11 mouse cellular contexts compared by ENCODE assay signal in genomic region chr12:26809670-26810069, GRCm38 (mm10).
DNase-seq lines count a peak whose midpoint lies in the region; ATAC-seq and TF ChIP-seq lines count a peak whose summit lies in the region.
"Had no signal": no experiment of that assay in that cellular context is flagged by ENCODE, and none has a peak within 500 bp of the region (broad histone marks: within the 10 kb centered on the region; RNA-seq: fewer than 3 reads in every experiment).

No protein-coding gene starts in this region.

- H3K4me3 ChIP-seq in hindbrain, embryonic 10.5 days = no peak overlapping the region
- H3K4me3 ChIP-seq in hindbrain, embryonic 13.5 days = no peak overlapping the region
- H3K4me3 ChIP-seq in midbrain, embryonic 14.5 days (replicated peaks; ENCODE audit: low read depth, low read length) = no peak overlapping the region
- no peak overlapping the region for H3K4me3 ChIP-seq in midbrain, embryonic 13.5 days (replicated peaks)
- no peak overlapping the region for H3K4me3 ChIP-seq in stomach, postnatal 0 days (ENCODE audit: low read depth, low read length)
- H3K4me3 ChIP-seq in heart, embryonic 10.5 days = no peak overlapping the region

- no peak overlapping the region for H3K9ac ChIP-seq in hindbrain, embryonic 13.5 days
- H3K9ac ChIP-seq in midbrain, embryonic 14.5 days (replicated peaks; ENCODE audit: low read length) = no peak overlapping the region
- H3K9ac ChIP-seq in midbrain, embryonic 13.5 days (replicated peaks) = no peak overlapping the region; the same call in 1 of the 2 replicates
- H3K9ac ChIP-seq in stomach, postnatal 0 days (ENCODE audit: low read length) = no peak overlapping the region

- no peak overlapping the region for H3K4me2 ChIP-seq in hindbrain, embryonic 13.5 days
- H3K4me2 ChIP-seq in midbrain, embryonic 14.5 days (ENCODE audit: low read length) = no peak overlapping the region
- H3K4me2 ChIP-seq in midbrain, embryonic 13.5 days (replicated peaks) = no peak overlapping the region
- H3K4me2 ChIP-seq in stomach, postnatal 0 days (replicated peaks; ENCODE audit: low read depth) = no peak overlapping the region

- ATAC-seq in hindbrain, embryonic 13.5 days (ENCODE audit: low FRiP score) = no peak
- ATAC-seq in midbrain, embryonic 14.5 days (ENCODE audit: low FRiP score, low TSS enrichment) = no peak
- ATAC-seq in midbrain, embryonic 13.5 days = no peak
- no peak for ATAC-seq in stomach, postnatal 0 days (ENCODE audit: low FRiP score, low TSS enrichment)
- ATAC-seq: forebrain, embryonic 14.5 days had no signal

- no peaks in the 10 kb centered on the region for H3K27me3 ChIP-seq in hindbrain, embryonic 10.5 days (ENCODE audit: insufficient read depth, poor library complexity, severe bottlenecking)
- H3K27me3 ChIP-seq in hindbrain, embryonic 13.5 days = no peaks in the 10 kb centered on the region
- no peaks in the 10 kb centered on the region for H3K27me3 ChIP-seq in midbrain, embryonic 14.5 days (ENCODE audit: control insufficient read depth, insufficient read depth, low read length)
- no peaks in the 10 kb centered on the region for H3K27me3 ChIP-seq in midbrain, embryonic 13.5 days
- H3K27me3 ChIP-seq in stomach, postnatal 0 days (ENCODE audit: control insufficient read depth, insufficient read depth, low read length) = no peaks in the 10 kb centered on the region
- H3K27me3 ChIP-seq in heart, embryonic 10.5 days (ENCODE audit: insufficient read depth, poor library complexity, severe bottlenecking) = no peaks in the 10 kb centered on the region

- peaks cover 15% of the 10 kb centered on the region; the same call in 1 of the 2 replicates for H3K4me1 ChIP-seq in hindbrain, embryonic 10.5 days (replicated peaks)
- H3K4me1 ChIP-seq in hindbrain, embryonic 13.5 days (replicated peaks) = 0 out of 2 replicates have a peak, but pooled peaks cover 4% of the 10 kb centered on the region
- peaks cover 5% of the 10 kb centered on the region; the same call in 1 of the 2 replicates for H3K4me1 ChIP-seq in midbrain, embryonic 14.5 days (ENCODE audit: control insufficient read depth, insufficient read depth, low read length)
- H3K4me1 ChIP-seq in midbrain, embryonic 13.5 days (replicated peaks) = peaks cover 12% of the 10 kb centered on the region
- no peaks in the 10 kb centered on the region for H3K4me1 ChIP-seq in stomach, postnatal 0 days (replicated peaks; ENCODE audit: control insufficient read depth, insufficient read depth)
- peaks cover 7% of the 10 kb centered on the region for H3K4me1 ChIP-seq in heart, embryonic 10.5 days

- H3K27ac ChIP-seq in hindbrain, embryonic 10.5 days = peak overlapping the region; percentile 71
- H3K27ac ChIP-seq in hindbrain, embryonic 13.5 days = no peak overlapping the region
- H3K27ac ChIP-seq in midbrain, embryonic 14.5 days (replicated peaks; ENCODE audit: low read depth, low read length) = no peak overlapping the region
- H3K27ac ChIP-seq in midbrain, embryonic 13.5 days = no peak overlapping the region; the same call in 1 of the 2 replicates
- no peak overlapping the region for H3K27ac ChIP-seq in stomach, postnatal 0 days (replicated peaks)
- H3K27ac ChIP-seq in heart, embryonic 10.5 days = no peak overlapping the region

- 0 out of 2 replicates have a peak, but pooled peaks have one; percentile 4 for TF ChIP-seq CTCF in stomach, postnatal 0 days (IDR thresholded peaks at IDR 0.05; ENCODE audit: low read depth)

- 14% methylated on average over 4 of the region's 4 CpGs for WGBS in hindbrain, embryonic 10.5 days
- WGBS in hindbrain, embryonic 13.5 days = 9% methylated on average over 4 of the region's 4 CpGs
- WGBS in midbrain, embryonic 14.5 days = 9% methylated on average over 4 of the region's 4 CpGs
- 8% methylated on average over 4 of the region's 4 CpGs for WGBS in midbrain, embryonic 13.5 days
- under 1% methylated on average over 4 of the region's 4 CpGs for WGBS in stomach, postnatal 0 days
- WGBS in heart, embryonic 10.5 days = 2% methylated on average over 4 of the region's 4 CpGs

- TF ChIP-seq EP300 in stomach, postnatal 0 days (optimal IDR thresholded peaks at IDR 0.05) = no peak

- no peak for DNase-seq in hindbrain, embryonic 10.5 days (ENCODE audit: low spot score)
- DNase-seq in midbrain, embryonic 14.5 days = peak; percentile 30
- peak; percentile 43 for DNase-seq in forelimb bud, embryonic 11.5 days (ENCODE audit: low read depth, low spot score)
- DNase-seq in stomach, postnatal 0 days (ENCODE audit: low spot score) = peak; percentile 20
- DNase-seq in lung, adult 18-20 months = no peak
- no peak for DNase-seq in heart, embryonic 10.5 days (ENCODE audit: low spot score)
- DNase-seq: cerebellum, adult 11-12 months; lung, postnatal 36 days had no signal

- H3K9me3 ChIP-seq in hindbrain, embryonic 10.5 days = no peaks in the 10 kb centered on the region
- no peaks in the 10 kb centered on the region for H3K9me3 ChIP-seq in hindbrain, embryonic 13.5 days
- H3K9me3 ChIP-seq in midbrain, embryonic 14.5 days (ENCODE audit: control insufficient read depth, low read length) = no peaks in the 10 kb centered on the region
- no peaks in the 10 kb centered on the region for H3K9me3 ChIP-seq in midbrain, embryonic 13.5 days
- H3K9me3 ChIP-seq in stomach, postnatal 0 days (ENCODE audit: control insufficient read depth, low read length) = no peaks in the 10 kb centered on the region
- no peaks in the 10 kb centered on the region for H3K9me3 ChIP-seq in heart, embryonic 10.5 days

- H3K36me3 ChIP-seq in hindbrain, embryonic 10.5 days = no peaks in the 10 kb centered on the region
- no peaks in the 10 kb centered on the region for H3K36me3 ChIP-seq in hindbrain, embryonic 13.5 days
- H3K36me3 ChIP-seq in midbrain, embryonic 14.5 days (ENCODE audit: control insufficient read depth, insufficient read depth, low read length) = no peaks in the 10 kb centered on the region
- H3K36me3 ChIP-seq in midbrain, embryonic 13.5 days = no peaks in the 10 kb centered on the region
- H3K36me3 ChIP-seq in stomach, postnatal 0 days (ENCODE audit: control insufficient read depth, insufficient read depth, low read length) = no peaks in the 10 kb centered on the region
- H3K36me3 ChIP-seq in heart, embryonic 10.5 days = no peaks in the 10 kb centered on the region

Comparison
In these comparisons a context has a peak if more than half of its experiments do, and no peak if none do; other contexts are left out.
1. DNase-seq: peak in midbrain, embryonic 14.5 days (single experiment), forelimb bud, embryonic 11.5 days (single experiment) and stomach, postnatal 0 days (single experiment); none in hindbrain, embryonic 10.5 days (single experiment), lung, adult 18-20 months (0 of 2) and heart, embryonic 10.5 days (single experiment).